Mouse (Mus musculus): ENCODE measurements around the gene Cyp4f18. TPM values are rescaled to one million over a fixed set of nuclear protein-coding genes. Genes with fewer than 3 reads are reported as not detected.

The Cyp4f18 gene
- total and polyA plus RNA-seq, 3 experiments, result 0.10 TPM; not detected in 2

DNA sequence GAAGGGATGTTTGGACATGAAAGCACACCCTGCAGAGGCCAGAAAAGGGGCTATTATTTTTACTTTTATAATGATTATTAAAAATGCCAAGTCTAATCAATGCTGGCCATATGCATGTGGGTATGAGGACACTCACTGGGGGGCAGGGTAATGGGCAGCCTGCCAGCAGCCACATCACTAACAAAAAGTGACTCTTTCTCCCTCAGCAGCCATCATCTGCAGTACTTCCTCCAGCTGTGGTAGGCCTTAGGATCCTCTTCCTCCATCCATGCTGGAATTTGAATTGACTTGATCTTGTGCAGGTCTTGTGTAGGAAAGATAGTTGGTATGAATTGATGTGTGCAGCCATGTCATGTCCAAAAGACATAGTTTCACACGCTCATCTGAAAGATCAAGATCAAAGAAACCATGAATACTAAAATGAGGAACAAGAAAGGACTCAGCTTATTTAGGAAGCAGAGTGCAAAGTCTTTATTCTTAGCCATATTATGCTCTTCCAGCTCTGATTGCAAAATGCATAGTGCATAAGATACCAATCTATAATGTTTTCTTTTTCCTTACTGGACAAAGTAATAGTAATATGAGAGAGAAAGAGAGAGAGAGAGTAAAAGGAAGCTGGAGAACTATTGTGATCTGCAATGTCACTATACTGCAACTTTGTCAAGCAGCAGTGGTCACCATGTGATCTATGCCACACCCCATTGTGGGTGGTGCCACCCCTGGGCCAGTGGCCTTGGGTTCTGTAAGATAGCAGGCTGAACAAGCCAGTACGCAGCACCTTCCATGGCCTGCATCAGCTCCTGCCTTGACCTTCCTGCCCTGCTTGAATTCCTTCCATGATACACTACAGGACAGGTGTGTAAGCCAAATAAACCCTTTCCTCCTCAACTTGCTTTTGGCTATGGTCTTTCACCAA lies 68.9 kb downstream of the Cyp4f18 start:
- Histone ChIP-seq H3K36me3 (replicated peaks) (no peaks in the 10 kb centered on the region), H3K27me3 (ENCODE audit: insufficient read depth, low read length) (peaks cover 10% of the 10 kb centered on the region; the same call in 1 of the 2 replicates), H3K9me3 (replicated peaks) (peaks cover 2% of the 10 kb centered on the region; the same call in 1 of the 2 replicates), H3K4me1 (ENCODE audit: insufficient read depth, low read depth, low read length) (peaks cover 8% of the 10 kb centered on the region), H3K4me3 (ENCODE audit: low read depth, low read length) (no peak overlapping the region)
- no peak for DNase-seq (ENCODE audit: low spot score)
- TF ChIP-seq CTCF (IDR thresholded peaks at IDR 0.05; ENCODE audit: low read depth, low read length) (no peak), GATA1 (IDR thresholded peaks at IDR 0.05; ENCODE audit: borderline replicate concordance, low read length) (no peak), POLR2AphosphoS5 (IDR thresholded peaks at IDR 0.05; ENCODE audit: insufficient replicate concordance, low read depth, low read length) (no peak), GATA2 (IDR thresholded peaks at IDR 0.05; ENCODE audit: borderline replicate concordance, low read depth, low read length) (no peak), TAL1 (conservative IDR thresholded peaks at IDR 0.05; ENCODE audit: low read depth, low read length) (no peak)
- ATAC-seq (ENCODE audit: extremely low read depth, insufficient number of reproducible peaks, low FRiP score, poor library complexity, severe bottlenecking), result peak; percentile 45

Other genes starting within 250 kb of the Cyp4f18 start
- 14.6 and 16.9 TPM in 2 replicates for gene Zfp709, start 127.6 kb downstream of the Cyp4f18 start, total RNA-seq (2014; fragmentation: Nextera tagmentation)
- 13.1 and 15.7 TPM in 2 replicates for gene Zfp709, start 127.6 kb downstream of the Cyp4f18 start, total RNA-seq (2017)
- 0.45 and 0.91 TPM in 2 replicates for gene Zfp709, start 127.6 kb downstream of the Cyp4f18 start, polyA plus RNA-seq (2012)
- gene Zfp882, start 101.0 kb downstream of the Cyp4f18 start, total RNA-seq (2014; fragmentation: Nextera tagmentation), result 7.0 and 9.2 TPM in 2 replicates
- 5.4 and 6.8 TPM in 2 replicates for gene Zfp882, start 101.0 kb downstream of the Cyp4f18 start, total RNA-seq (2017)
- 0.47 and 0.62 TPM in 2 replicates for gene Zfp882, start 101.0 kb downstream of the Cyp4f18 start, polyA plus RNA-seq (2012)
- gene Zfp617, start 101.0 kb downstream of the Cyp4f18 start, total RNA-seq (2014; fragmentation: Nextera tagmentation), result 39.4 and 45.1 TPM in 2 replicates
- 28.1 and 31.7 TPM in 2 replicates for gene Zfp617, start 101.0 kb downstream of the Cyp4f18 start, total RNA-seq (2017)
- gene Zfp617, start 101.0 kb downstream of the Cyp4f18 start, polyA plus RNA-seq (2012), result 1.8 and 3.0 TPM in 2 replicates
- gene Zfp961, start 58.6 kb downstream of the Cyp4f18 start, total RNA-seq (2014; fragmentation: Nextera tagmentation), result 59.4 and 73.2 TPM in 2 replicates
- gene Zfp961, start 58.6 kb downstream of the Cyp4f18 start, total RNA-seq (2017), result 25.1 and 34.5 TPM in 2 replicates
- gene Zfp961, start 58.6 kb downstream of the Cyp4f18 start, polyA plus RNA-seq (2012), result 2.2 and 5.4 TPM in 2 replicates
- gene Olfr372, start 31.6 kb upstream of the Cyp4f18 start, total RNA-seq (2014; fragmentation: Nextera tagmentation), result 0.29 TPM in 1 of 2 replicates, not detected in the other
- gene Olfr372, start 31.6 kb upstream of the Cyp4f18 start, total RNA-seq (2017), result 0.12 and 0.27 TPM in 2 replicates
- gene Olfr372, start 31.6 kb upstream of the Cyp4f18 start, polyA plus RNA-seq (2012), result not detected in 2 replicates
- gene Olfr373, start 73.6 kb upstream of the Cyp4f18 start, total RNA-seq (2014; fragmentation: Nextera tagmentation), result not detected in 2 replicates
- gene Olfr373, start 73.6 kb upstream of the Cyp4f18 start, total RNA-seq (2017), result 0.05 and 0.06 TPM in 2 replicates
- not detected in 2 replicates for gene Olfr373, start 73.6 kb upstream of the Cyp4f18 start, polyA plus RNA-seq (2012)
- gene Olfr374, start 97.4 kb upstream of the Cyp4f18 start, total RNA-seq (2014; fragmentation: Nextera tagmentation), result not detected in 2 replicates
- gene Olfr374, start 97.4 kb upstream of the Cyp4f18 start, total RNA-seq (2017), result 0.12 and 0.22 TPM in 2 replicates
- gene Olfr374, start 97.4 kb upstream of the Cyp4f18 start, polyA plus RNA-seq (2012), result not detected in 2 replicates
- gene Tpm4, start 125.3 kb upstream of the Cyp4f18 start, total RNA-seq (2014; fragmentation: Nextera tagmentation), result not detected in 2 replicates
- 2.2 and 2.7 TPM in 2 replicates for gene Tpm4, start 125.3 kb upstream of the Cyp4f18 start, total RNA-seq (2017)
- gene Tpm4, start 125.3 kb upstream of the Cyp4f18 start, polyA plus RNA-seq (2012), result 0.03 and 0.04 TPM in 2 replicates
- gene Rab8a, start 151.6 kb upstream of the Cyp4f18 start, total RNA-seq (2014; fragmentation: Nextera tagmentation), result 63.9 and 77.0 TPM in 2 replicates
- gene Rab8a, start 151.6 kb upstream of the Cyp4f18 start, total RNA-seq (2017), result 418 and 431 TPM in 2 replicates
- gene Rab8a, start 151.6 kb upstream of the Cyp4f18 start, polyA plus RNA-seq (2012), result 51.8 and 63.6 TPM in 2 replicates
- 1.6 TPM in 1 of 2 replicates, not detected in the other for gene Hsh2d, start 180.0 kb upstream of the Cyp4f18 start, total RNA-seq (2014; fragmentation: Nextera tagmentation)
- 0.16 and 0.35 TPM in 2 replicates for gene Hsh2d, start 180.0 kb upstream of the Cyp4f18 start, total RNA-seq (2017)
- 1.5 and 2.2 TPM in 2 replicates for gene Hsh2d, start 180.0 kb upstream of the Cyp4f18 start, polyA plus RNA-seq (2012)
- gene Cib3, start 203.2 kb upstream of the Cyp4f18 start, total RNA-seq (2014; fragmentation: Nextera tagmentation), result not detected in 2 replicates
- 0.23 TPM in 1 of 2 replicates, not detected in the other for gene Cib3, start 203.2 kb upstream of the Cyp4f18 start, total RNA-seq (2017)
- not detected in 2 replicates for gene Cib3, start 203.2 kb upstream of the Cyp4f18 start, polyA plus RNA-seq (2012)
- not detected in 2 replicates for gene Gm11034, start 204.0 kb upstream of the Cyp4f18 start, total RNA-seq (2014; fragmentation: Nextera tagmentation)
- not detected in 2 replicates for gene Gm11034, start 204.0 kb upstream of the Cyp4f18 start, total RNA-seq (2017)
- gene Gm11034, start 204.0 kb upstream of the Cyp4f18 start, polyA plus RNA-seq (2012), result not detected in 2 replicates
- 17.1 and 20.7 TPM in 2 replicates for gene Fam32a, start 210.1 kb upstream of the Cyp4f18 start, total RNA-seq (2014; fragmentation: Nextera tagmentation)
- 32.7 and 34.8 TPM in 2 replicates for gene Fam32a, start 210.1 kb upstream of the Cyp4f18 start, total RNA-seq (2017)
- gene Fam32a, start 210.1 kb upstream of the Cyp4f18 start, polyA plus RNA-seq (2012), result 49.4 and 50.9 TPM in 2 replicates
- gene Ap1m1, start 230.4 kb upstream of the Cyp4f18 start, total RNA-seq (2014; fragmentation: Nextera tagmentation), result 49.8 and 62.7 TPM in 2 replicates
- 35.0 and 39.4 TPM in 2 replicates for gene Ap1m1, start 230.4 kb upstream of the Cyp4f18 start, total RNA-seq (2017)
- 93.8 and 98.3 TPM in 2 replicates for gene Ap1m1, start 230.4 kb upstream of the Cyp4f18 start, polyA plus RNA-seq (2012)